Mouse (Mus musculus) limb, embryonic 14.5 days (tissue): ENCODE measurements at regions not wholly inside any gene's neighbourhood (a gene's known extent, or its start where the extent isn't known, plus 50 kb on each side); places are given as distances from the start of the nearest gene placed in this dataset.

ENCODE experiments used
- ATAC-seq: fragments of 200-750 bp; cut with Nextera tagmentation; 2 replicates; pipeline ENCODE4 v1.8.0; 2017; ENCODE audit warnings: low read depth, moderate number of reproducible peaks, moderate TSS enrichment; ENCODE audit not compliant: low FRiP score
- DNase-seq: peaks from one replicate; pipeline ENCODE4 v3.0.0-alpha.2; 2015; ENCODE audit warnings: low spot score
- H3K27ac ChIP-seq: fragments of 300-500 bp; sonication (generic); replicated peaks from 2 replicates; pipeline ENCODE4 v1.5.1; 2014; ENCODE audit warnings: low read depth, mild to moderate bottlenecking, low read length, moderate library complexity, mixed read lengths
- H3K27me3 ChIP-seq: fragments of 300-500 bp; sonication (generic); 2 replicates; pipeline ENCODE4 v1.6.1; 2014; ENCODE audit warnings: low read length, mixed read lengths; ENCODE audit not compliant: control insufficient read depth, insufficient read depth
- H3K36me3 ChIP-seq: fragments of 300-500 bp; sonication (generic); 2 replicates; pipeline ENCODE4 v1.6.1; 2014; ENCODE audit warnings: mild to moderate bottlenecking, low read length, moderate library complexity, mixed read lengths; ENCODE audit not compliant: control insufficient read depth, insufficient read depth
- H3K4me1 ChIP-seq: fragments of 300-500 bp; sonication (generic); 2 replicates; pipeline ENCODE4 v1.6.1; 2014; ENCODE audit warnings: antibody characterized with exemption, low read length, mixed read lengths; ENCODE audit not compliant: control insufficient read depth, insufficient read depth
- H3K4me2 ChIP-seq: fragments of 300-500 bp; sonication (generic); replicated peaks from 2 replicates; pipeline ENCODE4 v1.6.1; 2014; ENCODE audit warnings: low read depth, mild to moderate bottlenecking, low read length, moderate library complexity; ENCODE audit not compliant: severe bottlenecking
- H3K4me3 ChIP-seq: fragments of 300-500 bp; sonication (generic); replicated peaks from 2 replicates; pipeline ENCODE4 v1.5.1; 2014; ENCODE audit warnings: low read length
- H3K9ac ChIP-seq: fragments of 300-500 bp; sonication (generic); 2 replicates; pipeline ENCODE4 v1.6.1; 2014; ENCODE audit warnings: mild to moderate bottlenecking, low read depth, low read length, moderate library complexity; ENCODE audit not compliant: severe bottlenecking
- H3K9me3 ChIP-seq: fragments of 300-500 bp; sonication (generic); 2 replicates; pipeline ENCODE4 v1.6.1; 2016; ENCODE audit warnings: low read length; ENCODE audit not compliant: control insufficient read depth
- POLR2A ChIP-seq: fragments of 200-500 bp; IDR thresholded peaks from 2 replicates; pipeline ENCODE4 v1.8.0; 2012; ENCODE audit warnings: inconsistent platforms, mild to moderate bottlenecking, moderate library complexity, borderline replicate concordance; ENCODE audit not compliant: insufficient read depth, insufficient read length; ENCODE audit errors: extremely low read depth
- WGBS: fragments of 180-500 bp; shearing (Covaris S2); extraction: QIAGEN DNeasy Blood & Tissue Kit; methylation state at CpG from one replicate; pipeline ENCODE4 v1.1.7; 2014; 5-methylcytosine and 5-hydroxymethylcytosine counted together

- ATAC-seq (no peak), DNase-seq (no peak)
- no peak overlapping the region for H3K9ac ChIP-seq
- TF ChIP-seq POLR2A, result no peak
- H3K36me3 ChIP-seq, result no peaks in the 10 kb centered on the region
- H3K9me3 ChIP-seq, result no peaks in the 10 kb centered on the region
- H3K27ac ChIP-seq, result no peak overlapping the region
- H3K27me3 ChIP-seq, result no peaks in the 10 kb centered on the region
- no peaks in the 10 kb centered on the region for H3K4me1 ChIP-seq
- H3K4me2 ChIP-seq, result no peak overlapping the region
- WGBS, result 75% methylated on average over 3 of the region's 3 CpGs
- no peak overlapping the region for H3K4me3 ChIP-seq
Observed at GRCm38 (mm10) chr17:51262946-51263345, 83.8 kb upstream of the Tbc1d5 start.

- Histone ChIP-seq H3K27me3 (no peaks in the 10 kb centered on the region), H3K4me3 (no peak overlapping the region), H3K9ac (no peak overlapping the region), H3K4me1 (no peaks in the 10 kb centered on the region), H3K36me3 (no peaks in the 10 kb centered on the region), H3K9me3 (no peaks in the 10 kb centered on the region), H3K4me2 (no peak overlapping the region), H3K27ac (no peak overlapping the region)
- no peak for ATAC-seq
- TF ChIP-seq POLR2A, result no peak
- no peak for DNase-seq
Observed at GRCm38 (mm10) chr17:51262404-51262803, 83.3 kb upstream of the Tbc1d5 start.

- no peaks in the 10 kb centered on the region for H3K9me3 ChIP-seq
- no peaks in the 10 kb centered on the region for H3K4me1 ChIP-seq
- 81% methylated on average over 5 of the region's 5 CpGs for WGBS
- no peak overlapping the region for H3K4me2 ChIP-seq
- no peaks in the 10 kb centered on the region for H3K36me3 ChIP-seq
- no peaks in the 10 kb centered on the region for H3K27me3 ChIP-seq
- no peak for DNase-seq
- H3K9ac ChIP-seq, result no peak overlapping the region
- no peak overlapping the region for H3K27ac ChIP-seq
- TF ChIP-seq POLR2A, result no peak
- ATAC-seq, result no peak
- H3K4me3 ChIP-seq, result no peak overlapping the region
Observed at GRCm38 (mm10) chr17:51258316-51258715, 79.2 kb upstream of the Tbc1d5 start.

- H3K4me2 ChIP-seq, result no peak overlapping the region
- H3K27me3 ChIP-seq, result no peaks in the 10 kb centered on the region
- no peak for TF ChIP-seq POLR2A
- H3K4me1 ChIP-seq, result no peaks in the 10 kb centered on the region
- H3K9me3 ChIP-seq, result no peaks in the 10 kb centered on the region
- no peak overlapping the region for H3K27ac ChIP-seq
- DNase-seq (peak; percentile 6), ATAC-seq (no peak)
- H3K4me3 ChIP-seq, result no peak overlapping the region
- no peaks in the 10 kb centered on the region for H3K36me3 ChIP-seq
- whole genome bisulfite sequencing, result 62% methylated on average over 6 of the region's 6 CpGs
- H3K9ac ChIP-seq, result no peak overlapping the region
Observed at GRCm38 (mm10) chr17:51248543-51248942, 69.4 kb upstream of the Tbc1d5 start.

GRCm38 (mm10) chr17:51246038-51246437 lies 66.9 kb upstream of the Tbc1d5 start:
- WGBS, result 56% methylated on average over 3 of the region's 3 CpGs
- Histone ChIP-seq H3K36me3 (no peaks in the 10 kb centered on the region), H3K9ac (no peak overlapping the region), H3K27ac (no peak overlapping the region), H3K9me3 (no peaks in the 10 kb centered on the region), H3K4me3 (no peak overlapping the region), H3K4me1 (no peaks in the 10 kb centered on the region), H3K4me2 (no peak overlapping the region), H3K27me3 (no peaks in the 10 kb centered on the region)
- DNase-seq (peak; percentile 17), ATAC-seq (no peak)
- no peak for TF ChIP-seq POLR2A

- H3K9ac ChIP-seq, result no peak overlapping the region
- H3K36me3 ChIP-seq, result no peaks in the 10 kb centered on the region
- no peak overlapping the region for H3K4me2 ChIP-seq
- H3K4me1 ChIP-seq, result no peaks in the 10 kb centered on the region
- DNase-seq (no peak), ATAC-seq (no peak)
- WGBS, result 58% methylated on average over 5 of the region's 5 CpGs
- TF ChIP-seq POLR2A, result no peak
- H3K4me3 ChIP-seq, result no peak overlapping the region
- no peaks in the 10 kb centered on the region for H3K9me3 ChIP-seq
- H3K27me3 ChIP-seq, result no peaks in the 10 kb centered on the region
- H3K27ac ChIP-seq, result no peak overlapping the region
Observed at GRCm38 (mm10) chr17:51240360-51240993, 61.3 kb upstream of the Tbc1d5 start.
